Mouse (Mus musculus): ENCODE results near the gene Itgb1bp1. TPM values are rescaled to one million over a fixed set of nuclear protein-coding genes. Genes with fewer than 3 reads are reported as not detected.
A peak's percentile ranks its signal among the peaks of the same experiment; 100 is the strongest.

Gene Itgb1bp1
- total RNA-seq, 2 experiments from 2014 or later: 36.6 to 40.2 TPM

- no peak for DNase-seq
These were observed 41.6 kb downstream of the Itgb1bp1 start for GRCm38 (mm10) chr12:21244375-21244960.

- no peak for DNase-seq
These were observed 44.1 kb downstream of the Itgb1bp1 start for GRCm38 (mm10) chr12:21241965-21242364.

GRCm38 (mm10) chr12:21234560-21234959 lies 51.5 kb downstream of the Itgb1bp1 start:
- no peak for DNase-seq

- DNase-seq: no peak
These were observed 52.4 kb downstream of the Itgb1bp1 start for GRCm38 (mm10) chr12:21233727-21234126.

- DNase-seq: no peak
These were observed 56.8 kb downstream of the Itgb1bp1 start for GRCm38 (mm10) chr12:21229076-21229918.

- no peak for DNase-seq
These were observed 57.4 kb downstream of the Itgb1bp1 start for GRCm38 (mm10) chr12:21228650-21229049.

- peak; percentile 67 for DNase-seq
These were observed 58.8 kb downstream of the Itgb1bp1 start for GRCm38 (mm10) chr12:21227076-21227980.

- no peak for DNase-seq
These were observed 59.8 kb downstream of the Itgb1bp1 start for GRCm38 (mm10) chr12:21226316-21226715.

GRCm38 (mm10) chr12:21225358-21225757 lies 60.7 kb downstream of the Itgb1bp1 start:
- no peak for DNase-seq

- DNase-seq: no peak
These were observed 62.2 kb downstream of the Itgb1bp1 start for GRCm38 (mm10) chr12:21223923-21224322.

GRCm38 (mm10) chr12:21220596-21220995 lies 65.5 kb downstream of the Itgb1bp1 start:
- DNase-seq: no peak

- no peak for DNase-seq
These were observed 68.2 kb downstream of the Itgb1bp1 start for GRCm38 (mm10) chr12:21217776-21218444.

- DNase-seq: no peak
These were observed 71.4 kb downstream of the Itgb1bp1 start for GRCm38 (mm10) chr12:21214551-21215165.

- no peak for DNase-seq
These were observed 73.2 kb downstream of the Itgb1bp1 start for GRCm38 (mm10) chr12:21212876-21213275.

GRCm38 (mm10) chr12:21209273-21209672 lies 76.8 kb downstream of the Itgb1bp1 start:
- no peak for DNase-seq

- no peak for DNase-seq
These were observed 77.8 kb downstream of the Itgb1bp1 start for GRCm38 (mm10) chr12:21208172-21208795.

GRCm38 (mm10) chr12:21207422-21207821 lies 78.7 kb downstream of the Itgb1bp1 start:
- no peak for DNase-seq

GRCm38 (mm10) chr12:21205799-21206198 lies 80.3 kb downstream of the Itgb1bp1 start:
- no peak for DNase-seq

- DNase-seq: peak; percentile 75
These were observed 81.3 kb downstream of the Itgb1bp1 start for GRCm38 (mm10) chr12:21204701-21205312.

- DNase-seq: no peak
These were observed 84.4 kb downstream of the Itgb1bp1 start for GRCm38 (mm10) chr12:21201485-21202269.

All from heart, postnatal 4 days (tissue).